Mouse (Mus musculus): Measurements from ENCODE around the gene Cbl.

DNA sequence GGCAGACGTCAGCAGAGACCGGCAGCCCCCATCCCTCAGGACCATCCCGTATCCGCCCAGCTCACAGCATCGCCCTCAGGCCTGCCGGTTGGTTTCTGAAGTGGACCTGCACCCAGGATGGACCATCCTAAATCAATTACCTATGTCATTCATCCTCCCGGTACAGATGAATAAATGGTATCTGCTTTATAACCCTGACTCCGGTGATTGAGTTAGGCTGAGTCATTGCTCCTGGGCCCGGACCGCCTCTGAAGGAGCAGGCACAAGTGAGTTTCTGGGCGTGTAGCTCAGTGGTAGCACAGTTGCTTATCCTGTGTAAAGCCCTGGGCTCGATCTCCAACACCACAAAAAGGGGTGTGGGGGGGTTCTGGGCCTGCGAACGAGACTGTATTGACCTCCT is 27.5 kb upstream of the Cbl start:
- TF ChIP-seq FLI1 (IDR thresholded peaks at IDR 0.05; ENCODE audit: low read length), result no peak
- TF ChIP-seq GATA1 (IDR thresholded peaks at IDR 0.05; ENCODE audit: borderline replicate concordance, low read length), result no peak

Data from megakaryocyte, embryonic 14.5 days (primary cell).